Mouse (Mus musculus) 416B (cell line): ENCODE measurements around the gene Gm44596.

Experiments
- DNase-seq: peaks from one replicate; pipeline ENCODE4 v3.0.0; 2011; ENCODE audit warnings: low read depth

The Gm44596 gene

DNA sequence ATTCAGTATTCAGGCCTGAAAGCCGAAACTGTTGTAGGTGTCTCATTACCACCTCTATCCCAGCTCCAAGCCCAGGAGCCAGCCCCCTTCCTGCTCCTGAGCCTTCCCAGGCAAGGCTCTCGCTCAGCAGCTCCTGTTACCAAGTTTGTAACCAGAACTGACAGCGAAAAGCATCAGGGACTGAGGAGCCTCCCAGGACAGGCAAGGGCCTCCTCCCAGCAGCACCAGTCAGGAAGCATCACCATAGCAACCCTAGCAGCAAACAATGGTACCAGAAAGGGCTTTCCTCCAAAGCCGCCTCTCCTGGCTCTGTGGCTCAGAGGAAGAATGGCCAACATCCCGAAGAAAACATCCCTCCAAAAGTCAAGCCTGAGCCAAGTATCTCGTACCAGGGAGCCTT lies at the start of gene Gm44596, which contains the start of gene Tex52:
Gene Gm44596 (plus strand): TSS at position 312 of the 400 bp plus-strand sequence.
Gene Tex52 (plus strand): TSS at position 265 of the 400 bp plus-strand sequence.
- no peak for DNase-seq

DNA sequence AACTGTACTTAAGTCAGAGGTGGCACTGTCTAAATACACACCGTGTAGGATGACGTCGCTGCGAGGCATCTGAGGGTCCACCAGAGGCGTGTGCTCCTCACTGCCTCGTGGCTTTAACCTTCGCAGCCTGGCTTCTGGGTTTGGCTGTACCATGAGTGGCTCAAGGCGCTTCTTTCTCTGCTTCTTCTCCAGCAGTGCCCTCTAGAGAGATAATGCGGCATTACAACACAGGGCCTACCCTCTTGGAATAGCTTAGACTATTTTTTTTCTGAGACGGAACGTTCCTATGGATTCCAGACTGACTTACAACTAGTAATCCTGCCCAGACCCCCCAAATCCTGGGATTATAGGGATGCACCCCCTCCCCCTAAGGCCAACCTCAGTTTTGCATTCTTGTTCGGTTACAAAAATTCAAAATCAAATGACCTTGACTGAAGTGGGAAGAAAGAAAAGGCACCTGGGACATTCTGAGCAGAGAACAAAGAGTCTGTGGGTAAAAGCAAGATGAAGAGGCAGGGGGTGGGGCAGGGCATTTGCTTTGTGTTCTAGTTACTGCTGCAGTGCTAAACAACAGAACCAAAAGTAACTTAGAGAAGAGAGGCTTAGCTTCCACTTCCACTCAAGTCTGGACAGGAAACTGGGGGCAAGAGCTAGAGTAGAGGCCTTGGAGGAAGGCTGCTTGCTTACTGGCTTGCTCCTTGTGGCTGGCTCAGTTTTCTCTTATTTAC lies 40.7 kb upstream of the Gm44596 start:
- peak; percentile 83 for DNase-seq

DNA sequence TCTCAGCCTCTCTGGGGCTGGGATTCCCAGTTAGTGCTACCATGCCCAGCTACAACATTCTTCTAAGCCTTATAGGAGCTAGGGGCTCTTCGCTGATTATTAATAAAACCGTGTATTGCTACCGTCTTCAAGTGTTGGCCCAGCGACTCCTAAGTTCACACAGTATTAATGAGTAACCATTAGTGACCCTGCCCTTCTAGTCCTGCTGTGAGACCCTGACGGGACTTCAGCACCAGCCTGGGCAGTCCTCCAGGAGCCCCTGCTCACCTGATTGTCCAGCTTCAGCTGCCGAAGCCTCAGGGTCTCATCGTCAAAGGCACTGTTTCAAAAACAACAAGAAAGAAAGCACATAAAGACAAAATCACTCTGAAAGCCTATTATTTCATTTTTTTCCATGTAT lies 37.8 kb upstream of the Gm44596 start:
- DNase-seq, result no peak

DNA sequence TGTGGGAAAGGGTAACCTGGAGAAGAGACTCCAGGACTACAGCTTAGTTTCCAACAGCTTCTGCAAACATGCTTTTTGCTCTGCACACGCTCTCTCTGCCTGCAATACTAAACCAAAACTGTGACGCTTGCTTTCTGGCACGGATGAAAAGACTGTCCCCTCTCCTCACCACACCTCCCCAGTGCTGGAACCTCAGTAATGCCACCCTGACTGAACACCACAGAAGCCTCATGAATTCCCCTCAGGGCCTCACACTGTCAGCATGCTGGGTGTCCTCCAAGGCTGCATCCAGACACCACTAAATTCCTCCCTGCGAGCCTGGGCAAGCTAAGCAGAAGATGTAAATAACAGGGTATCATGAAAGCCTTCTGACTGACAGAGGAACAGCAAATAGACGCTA lies 36.4 kb upstream of the Gm44596 start:
- no peak for DNase-seq

DNA sequence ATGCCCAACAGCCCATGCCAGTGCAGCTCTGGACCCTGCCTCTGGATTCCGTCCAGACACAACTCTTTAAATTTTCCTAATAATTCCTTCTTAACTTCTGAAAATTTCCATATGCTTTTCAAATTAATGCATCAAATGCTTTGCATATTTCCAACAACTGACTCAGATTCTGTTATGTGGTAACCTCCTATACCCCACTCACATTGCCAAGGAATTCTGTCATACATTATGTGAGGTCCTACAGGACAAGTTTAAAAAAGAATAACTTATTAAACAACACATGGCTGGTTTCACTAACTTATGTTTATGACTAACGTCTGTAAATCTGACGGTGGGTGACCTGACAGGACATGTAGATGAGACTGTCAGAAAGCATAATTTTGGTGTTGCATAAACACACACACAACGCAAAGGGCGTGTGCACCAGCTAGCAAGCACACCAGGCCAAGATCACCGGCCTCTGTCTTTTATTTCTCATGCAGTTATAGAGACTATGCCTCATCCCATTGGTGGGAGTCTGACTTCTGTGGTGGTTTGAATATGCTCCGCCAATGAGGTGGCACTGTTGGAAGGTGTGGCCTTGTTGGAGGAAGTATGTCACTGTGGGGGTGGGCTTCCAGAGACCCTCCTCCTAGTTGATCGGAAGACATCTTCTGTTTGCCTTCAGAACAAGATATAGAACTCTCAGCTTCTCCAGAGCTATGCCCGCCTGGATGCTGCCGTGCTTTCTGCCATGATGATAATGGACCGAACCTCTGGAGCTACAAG lies 33.2 kb upstream of the Gm44596 start:
- no peak for DNase-seq

DNA sequence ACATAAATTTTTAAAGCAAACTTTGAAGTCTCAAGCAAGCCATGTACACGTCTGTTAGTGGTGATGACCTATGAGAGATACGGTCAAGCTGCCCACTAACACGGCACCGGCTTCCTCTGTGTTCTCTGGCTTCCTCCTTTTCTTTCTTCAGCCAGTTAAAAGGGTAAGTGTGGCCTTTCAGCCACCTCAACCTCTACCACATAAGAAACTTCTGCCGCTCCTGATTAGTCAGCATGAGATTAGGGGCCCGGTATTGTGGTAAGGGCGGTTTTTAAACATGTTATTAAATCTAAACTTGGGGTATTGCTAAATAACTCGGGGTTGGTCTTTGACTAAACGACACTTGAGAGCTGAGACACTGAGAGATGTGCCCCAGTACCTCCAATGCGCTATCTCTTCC lies 29.7 kb upstream of the Gm44596 start:
- DNase-seq, result peak; percentile 99

DNA sequence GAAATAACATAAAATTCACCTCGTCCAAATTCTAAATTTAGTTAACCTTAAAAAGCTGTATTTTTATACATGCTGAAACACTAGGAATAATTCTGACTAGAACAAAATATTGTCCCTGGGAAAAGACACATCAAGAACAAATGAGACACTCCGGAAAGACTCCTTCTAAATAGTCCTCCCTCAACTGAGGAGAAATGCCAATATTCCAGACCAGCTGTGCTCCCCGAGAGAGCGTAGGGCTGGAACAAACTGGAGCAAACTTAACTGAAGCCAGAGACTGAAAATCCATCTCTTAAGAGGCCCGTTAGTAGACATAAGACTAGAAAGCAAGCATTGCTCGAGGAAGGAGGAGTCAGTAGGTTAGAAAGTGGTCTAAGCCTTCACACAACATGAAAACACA lies 28.5 kb upstream of the Gm44596 start:
- DNase-seq, result no peak

DNA sequence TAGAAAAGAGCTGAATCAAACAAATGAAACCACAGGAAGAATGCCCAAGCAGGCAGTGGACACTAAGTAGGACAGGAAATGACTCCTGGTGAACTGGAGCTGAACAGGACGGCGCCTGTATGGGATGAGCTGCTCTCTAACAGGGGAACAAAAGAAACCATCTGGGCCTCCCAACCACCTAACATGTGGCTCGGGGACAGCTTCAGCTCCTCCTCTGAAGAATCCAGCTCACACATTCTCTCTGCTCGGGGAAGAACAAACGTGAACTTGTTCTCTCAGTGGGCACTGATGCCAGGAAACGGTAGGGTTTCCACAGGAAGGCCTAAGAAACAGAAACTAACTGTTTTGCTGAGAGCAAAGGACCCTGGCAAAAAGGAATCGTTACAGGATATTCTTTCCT lies 25.6 kb upstream of the Gm44596 start:
- peak; percentile 78 for DNase-seq

DNA sequence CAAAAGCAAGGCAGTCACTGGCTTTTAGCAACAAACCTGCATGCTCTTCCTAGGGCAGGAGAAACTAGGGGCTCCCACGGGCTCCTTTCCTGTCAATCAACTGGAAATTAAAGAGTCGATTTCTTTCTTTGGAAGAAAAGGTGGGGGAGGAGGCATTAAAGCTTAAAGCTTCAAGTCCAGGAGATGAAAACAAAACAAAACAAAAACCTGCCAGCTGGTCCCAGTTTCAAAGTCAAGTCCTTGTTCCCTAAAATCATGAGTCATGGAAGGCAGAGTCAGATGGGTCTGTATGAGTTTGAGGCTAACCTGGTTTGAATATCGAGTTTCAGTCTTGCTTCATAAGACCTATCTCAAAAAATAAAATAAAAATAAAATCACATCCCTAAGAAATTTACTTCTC lies 21.2 kb upstream of the Gm44596 start:
- peak; percentile 71 for DNase-seq

DNA sequence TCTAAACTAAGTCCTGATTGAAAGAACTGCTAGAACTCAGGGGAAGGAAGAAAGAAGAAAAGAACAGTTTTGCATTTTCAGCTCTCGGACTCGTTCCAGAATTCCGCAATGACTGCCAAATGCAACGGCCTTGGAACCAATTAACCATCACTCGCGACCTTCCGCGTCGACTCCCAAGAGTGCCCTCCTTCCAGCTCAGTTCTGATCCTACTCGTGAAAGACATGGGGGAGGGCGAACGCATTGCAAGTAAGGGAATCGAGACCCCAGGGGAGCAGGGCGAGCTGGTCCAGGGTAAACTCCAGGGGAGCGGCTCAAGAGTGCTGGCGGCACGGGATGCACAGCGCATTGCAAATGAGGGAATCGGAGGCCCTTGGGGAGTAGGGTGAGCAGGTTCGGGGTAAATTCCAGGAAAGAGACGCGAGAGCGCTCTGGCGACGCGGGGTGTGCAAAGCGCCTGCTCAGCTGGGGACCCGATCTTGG lies 20.1 kb upstream of the Gm44596 start:
- DNase-seq, result peak; percentile 44

DNA sequence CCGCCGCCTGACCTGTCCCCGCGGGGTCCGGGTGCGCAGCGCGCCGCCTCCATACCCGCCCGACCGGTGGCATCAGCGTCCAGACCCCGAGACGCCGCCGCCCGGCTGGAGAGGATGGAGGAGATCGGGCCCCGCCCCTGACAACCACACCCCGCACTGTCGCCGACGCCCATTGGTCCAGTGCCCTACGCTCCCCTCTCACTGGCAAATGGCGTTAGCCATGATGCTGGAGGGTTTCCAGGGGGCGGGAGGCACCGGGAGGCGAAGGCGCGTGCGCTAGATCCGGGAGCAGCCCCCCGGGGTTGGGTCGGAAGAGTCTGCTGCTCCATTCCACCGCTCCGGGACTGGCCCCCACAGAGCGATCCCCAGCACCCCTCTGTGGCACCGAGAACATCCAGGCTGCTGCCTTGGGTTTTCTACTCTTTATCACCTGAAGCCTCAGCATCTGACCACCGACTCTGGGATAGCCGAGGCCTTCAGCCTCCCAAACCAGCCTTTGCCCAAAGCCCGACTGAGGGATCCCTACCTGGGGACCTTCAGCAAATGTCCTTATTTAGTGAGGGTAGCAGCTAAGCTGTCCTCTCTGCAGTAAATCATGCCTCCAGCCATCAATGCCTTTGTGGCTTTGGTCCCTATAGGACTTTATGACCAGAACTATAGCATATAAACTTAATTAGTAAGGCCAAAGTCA lies 19.4 kb upstream of the Gm44596 start, which contains the start of gene Tulp3:
Gene Tulp3 (minus strand): TSS at position 126 of the 691 bp plus-strand sequence.
- DNase-seq, result peak; percentile 85

DNA sequence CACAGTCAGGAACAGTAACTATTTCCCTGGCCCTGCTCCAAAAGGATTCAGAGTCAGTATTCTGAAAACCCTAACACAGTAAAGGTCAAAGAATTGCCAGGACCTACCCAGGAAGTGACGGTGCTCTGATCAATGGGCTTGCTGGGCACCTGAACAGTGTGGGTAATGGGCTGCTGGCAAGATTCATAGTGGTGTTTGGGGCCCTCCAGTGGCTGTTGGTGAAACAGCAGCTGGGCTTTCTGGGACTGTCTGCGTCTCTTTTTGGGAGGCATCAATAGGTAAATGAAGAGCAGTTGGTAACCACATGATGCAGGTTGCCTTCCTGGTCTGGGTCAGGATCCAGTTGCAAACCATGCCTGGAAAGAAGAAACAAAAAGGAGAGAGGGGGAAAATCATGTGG lies 16.3 kb upstream of the Gm44596 start:
- peak; percentile 58 for DNase-seq

DNA sequence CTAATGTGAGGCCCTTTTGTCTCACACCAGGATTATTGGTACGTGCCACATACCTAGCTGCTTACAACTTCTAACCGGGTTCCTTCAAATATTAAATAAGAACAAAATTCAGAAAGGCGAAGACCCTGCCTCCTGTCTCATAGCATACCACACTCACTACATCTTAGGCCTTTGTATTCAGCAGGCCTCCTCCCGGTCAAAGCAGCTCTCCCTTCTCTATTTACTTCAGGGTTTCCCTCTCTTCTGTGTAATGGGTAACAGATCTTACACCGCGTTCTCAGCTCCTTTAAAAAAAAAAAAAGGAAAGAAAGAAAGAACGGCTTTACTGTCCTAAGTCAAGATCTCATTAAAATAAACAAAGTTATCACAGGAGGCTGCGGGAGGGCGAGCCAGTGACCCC lies 13.4 kb upstream of the Gm44596 start:
- no peak for DNase-seq

DNA sequence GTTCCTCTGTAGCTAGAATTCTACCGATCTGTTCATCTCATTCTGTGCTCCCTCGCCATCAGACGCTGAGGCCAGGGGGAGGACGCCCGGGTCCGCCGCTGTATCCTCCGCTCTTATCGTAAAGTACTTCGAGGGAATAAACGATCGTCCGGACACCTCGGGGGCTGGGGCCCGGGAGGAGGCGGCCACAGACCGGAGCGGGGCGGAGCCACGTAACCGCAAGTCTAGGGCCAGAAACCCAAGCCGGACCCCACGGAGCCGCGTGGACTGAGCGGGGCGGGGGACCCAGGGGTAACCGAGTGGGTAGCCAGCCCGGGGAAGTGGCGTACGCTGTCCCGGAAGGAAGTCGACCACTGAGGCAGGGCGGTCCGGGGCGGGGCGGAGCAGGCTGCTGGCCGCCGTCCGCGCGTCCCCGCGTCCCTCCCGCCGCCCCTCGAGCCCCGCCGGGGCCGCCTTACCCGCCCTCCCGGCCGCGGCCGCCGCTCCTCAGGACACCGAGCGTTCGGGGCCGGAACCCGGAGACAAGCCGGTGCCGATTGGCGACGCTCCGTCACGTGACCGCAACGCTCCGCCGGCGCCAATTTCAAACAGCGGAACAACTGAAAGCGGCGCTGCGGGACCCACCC lies 12.8 kb upstream of the Gm44596 start, which contains the start of the genes Rhno1 and Foxm1:
Gene Rhno1 (minus strand): TSS at position 531 of the 626 bp plus-strand sequence.
Gene Foxm1 (plus strand): TSS at position 587 of the 626 bp plus-strand sequence.
- peak; percentile 80 for DNase-seq

DNA sequence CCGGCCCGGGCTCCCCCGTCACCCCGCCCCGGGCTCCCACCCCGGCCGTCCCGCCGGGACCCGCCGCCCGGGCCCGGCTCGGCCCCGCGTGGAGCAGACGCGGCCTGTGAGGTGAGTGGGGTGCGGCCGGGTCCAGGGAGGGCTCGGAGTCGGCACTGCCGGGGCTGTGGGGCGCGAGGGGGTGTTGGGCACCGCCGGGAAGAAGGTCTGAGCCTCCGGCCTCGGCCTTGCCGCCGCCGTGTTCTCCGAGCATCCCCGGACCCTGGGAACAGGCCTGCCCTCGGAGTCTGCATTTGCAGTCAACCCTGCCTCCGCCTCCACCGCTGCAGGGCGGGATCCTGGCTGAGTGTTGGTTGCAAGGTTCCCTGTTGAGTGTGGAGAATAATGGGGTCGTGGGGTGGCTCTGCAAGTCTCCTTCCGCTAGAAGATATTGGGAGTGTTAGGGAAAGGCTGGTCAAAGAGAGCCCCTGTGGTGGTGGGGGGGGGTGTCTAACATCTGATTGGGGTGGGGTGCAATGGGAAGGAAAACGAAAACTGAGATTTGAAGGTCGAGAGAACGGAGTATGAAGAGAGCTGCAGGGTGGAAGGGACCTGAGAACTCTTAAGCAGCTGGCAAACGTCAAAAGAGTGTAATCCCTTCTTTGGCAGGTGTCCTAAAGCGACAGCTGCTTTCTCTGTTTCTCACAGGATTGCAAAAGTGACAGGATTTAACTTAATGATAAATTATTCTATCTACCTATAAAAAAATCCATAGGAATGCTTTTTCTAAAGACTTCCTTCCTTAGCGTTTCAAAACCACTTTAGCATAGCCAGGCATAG lies 12.1 kb upstream of the Gm44596 start:
- DNase-seq, result peak; percentile 48

DNA sequence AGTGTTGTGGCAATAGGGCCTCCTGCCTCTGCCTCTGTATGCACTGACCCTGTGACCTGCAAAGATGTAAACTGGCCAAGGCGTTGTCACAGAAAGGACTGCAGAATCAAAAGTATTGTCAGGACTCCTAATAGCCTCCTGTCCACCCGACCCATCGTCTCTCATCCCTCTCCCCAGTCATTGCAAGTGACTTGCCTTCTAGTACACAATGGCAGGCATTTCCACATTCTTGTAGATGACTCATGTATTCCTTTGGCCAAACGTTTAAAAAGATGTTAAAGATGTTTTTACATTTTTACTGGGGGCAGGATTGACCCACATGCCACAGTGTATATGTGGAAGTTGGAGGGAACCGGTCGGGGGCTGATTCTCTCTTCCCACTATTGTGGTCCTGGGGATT lies 10.6 kb upstream of the Gm44596 start:
- DNase-seq, result peak; percentile 81

DNA sequence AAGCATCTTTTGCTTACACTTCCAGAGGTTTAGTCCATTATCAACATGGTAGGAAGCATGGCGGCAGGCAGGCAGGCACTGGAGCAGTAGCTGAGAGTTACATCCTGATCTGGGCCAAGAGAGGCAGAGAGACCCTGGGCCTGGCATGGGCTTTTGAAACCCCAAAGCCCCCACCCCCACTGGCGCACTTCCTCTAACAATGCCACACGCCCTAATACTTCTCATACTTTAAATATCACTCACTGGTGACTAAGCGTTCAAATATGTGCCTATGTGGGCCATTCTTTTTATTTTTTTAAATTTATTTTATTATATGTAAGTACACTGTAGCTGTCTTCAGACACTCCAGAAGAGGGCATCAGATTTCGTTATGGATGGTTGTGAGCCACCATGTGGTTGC lies 8.8 kb upstream of the Gm44596 start:
- no peak for DNase-seq

DNA sequence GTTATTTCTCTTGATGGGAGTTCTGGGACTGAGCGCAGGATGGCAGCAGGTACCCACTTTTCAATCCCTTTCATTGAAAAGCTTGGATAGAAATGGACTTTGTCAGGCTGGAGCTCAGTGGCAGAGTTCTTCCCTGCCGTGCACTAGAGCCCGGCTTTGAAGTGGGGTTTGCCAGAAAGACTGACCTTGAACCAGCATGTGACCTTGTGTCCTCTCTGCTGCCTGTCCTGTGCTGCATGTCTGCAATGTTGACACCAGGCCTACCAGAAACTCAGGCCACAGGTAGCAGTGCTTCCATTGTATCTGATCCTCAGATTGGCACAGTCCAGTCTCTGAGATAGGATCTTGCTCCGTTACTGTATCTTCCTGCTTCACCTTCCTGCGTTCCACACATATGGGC lies 5.3 kb upstream of the Gm44596 start:
- DNase-seq, result no peak

DNA sequence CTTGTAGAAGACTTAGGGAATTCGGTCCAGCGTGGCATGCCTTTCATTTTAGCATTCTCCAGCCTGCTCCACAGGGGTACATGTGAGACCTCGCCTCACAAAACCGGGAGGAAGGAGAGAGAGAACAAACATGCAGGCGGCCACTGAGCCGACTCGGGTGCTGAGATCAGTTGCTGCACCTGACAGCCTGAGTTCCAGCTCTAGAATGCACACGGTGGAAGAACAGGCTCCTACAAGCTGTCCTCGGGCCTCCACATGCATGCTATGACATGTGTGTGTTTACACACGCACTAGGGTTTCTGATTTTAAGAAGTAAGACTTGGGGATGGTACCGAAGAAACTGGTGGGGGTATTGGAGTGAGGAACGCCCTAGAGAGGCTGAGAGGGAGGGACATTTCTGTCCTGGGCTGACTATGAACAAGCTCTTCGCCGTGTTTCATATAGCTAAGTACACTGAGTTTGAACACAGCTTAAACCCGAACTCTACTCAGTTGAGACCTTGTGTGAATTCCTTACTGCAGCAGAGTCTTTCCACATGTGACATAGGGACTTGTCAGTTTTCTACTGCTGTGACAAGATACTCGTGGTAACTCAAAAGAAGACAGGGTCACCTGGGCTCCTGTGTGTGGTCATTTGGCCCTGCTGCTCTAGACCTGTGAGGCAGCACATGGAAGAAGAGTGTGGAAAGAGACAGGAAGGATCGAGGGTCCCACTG lies 1.2 kb downstream of the Gm44596 start:
- no peak for DNase-seq

DNA sequence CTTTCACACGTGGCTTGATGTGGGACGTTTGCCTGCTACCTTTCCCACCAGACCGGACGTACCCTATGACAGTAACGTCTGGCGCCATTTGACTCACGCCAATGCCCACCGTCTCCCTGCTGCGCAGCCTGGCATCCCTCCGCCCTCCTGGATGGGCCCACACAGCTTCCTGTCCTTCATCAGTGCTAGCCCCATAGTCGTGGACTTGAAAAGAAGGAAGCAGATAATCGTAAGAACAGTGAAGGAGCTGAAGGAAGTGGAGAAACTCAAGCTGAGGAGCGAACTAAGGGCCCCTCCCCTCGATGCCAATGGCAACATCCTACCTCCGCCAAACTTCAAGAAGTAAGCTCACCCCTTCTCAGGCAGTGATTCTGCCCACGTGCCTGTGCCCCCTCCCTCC lies 4.3 kb downstream of the Gm44596 start:
- no peak for DNase-seq
